Mouse (Mus musculus): ENCODE measurements at regions not wholly inside any gene's neighbourhood (a gene's known extent, or its start where the extent isn't known, plus 50 kb on each side); places are given as distances from the start of the nearest gene placed in this dataset.
A peak's percentile ranks its signal among the peaks of the same experiment; 100 is the strongest.

DNA sequence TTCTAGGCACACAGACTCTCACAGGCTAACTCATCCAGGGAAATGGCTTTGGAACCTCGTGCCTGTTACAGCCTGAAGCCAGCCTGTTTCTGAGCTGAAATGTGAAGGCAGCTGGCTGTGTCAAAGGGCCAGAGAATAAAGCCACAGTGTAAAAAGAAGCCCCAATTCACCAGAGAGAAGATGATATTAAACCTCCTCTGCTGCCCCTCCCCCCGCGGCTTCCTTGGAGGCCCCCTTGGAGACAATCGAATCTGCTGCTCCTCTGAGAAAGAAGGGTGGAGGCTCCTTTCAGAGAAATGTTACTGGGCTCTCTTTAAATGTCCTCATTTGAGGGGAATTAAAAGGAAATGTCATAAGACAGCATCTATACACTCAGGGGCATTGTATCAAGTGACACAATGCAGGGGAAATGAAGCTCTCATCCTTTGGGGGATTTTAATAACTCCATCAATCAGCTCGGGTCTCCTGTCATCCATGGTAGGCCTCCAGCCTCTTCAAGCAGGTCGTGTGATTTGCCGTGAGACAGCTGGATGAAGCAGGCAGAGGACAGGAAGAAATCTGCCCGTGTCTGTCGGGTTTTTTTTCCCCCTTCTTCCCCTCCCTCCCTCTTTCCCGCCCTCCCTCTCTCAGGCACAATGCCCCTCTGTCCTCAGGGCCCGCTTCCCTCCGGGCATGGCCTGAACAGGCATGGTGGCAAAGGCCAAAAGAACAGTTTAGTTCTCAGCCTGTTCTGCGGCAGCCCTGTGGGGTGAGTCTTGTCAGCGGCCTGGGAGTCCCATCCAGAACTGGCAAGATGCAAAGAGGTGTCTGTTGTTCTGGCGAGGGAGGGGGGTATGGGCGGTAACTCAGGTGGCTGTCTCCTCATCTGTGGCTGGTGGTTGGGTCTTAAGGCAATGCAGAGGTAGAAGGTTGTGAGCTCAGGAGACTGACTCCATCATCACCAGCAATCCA lies 372.6 kb downstream of the Cog6 start:
- DNase-seq (ENCODE audit: low spot score in 2 of 2), result no peak

GRCm38 (mm10) chr3:52643796-52644177 lies 373.2 kb downstream of the Cog6 start:
- no peak for DNase-seq (ENCODE audit: low spot score in 2 of 2)

GRCm38 (mm10) chr3:52643100-52643551 lies 373.9 kb downstream of the Cog6 start:
- no peak for DNase-seq (ENCODE audit: low spot score in 2 of 2)

DNA sequence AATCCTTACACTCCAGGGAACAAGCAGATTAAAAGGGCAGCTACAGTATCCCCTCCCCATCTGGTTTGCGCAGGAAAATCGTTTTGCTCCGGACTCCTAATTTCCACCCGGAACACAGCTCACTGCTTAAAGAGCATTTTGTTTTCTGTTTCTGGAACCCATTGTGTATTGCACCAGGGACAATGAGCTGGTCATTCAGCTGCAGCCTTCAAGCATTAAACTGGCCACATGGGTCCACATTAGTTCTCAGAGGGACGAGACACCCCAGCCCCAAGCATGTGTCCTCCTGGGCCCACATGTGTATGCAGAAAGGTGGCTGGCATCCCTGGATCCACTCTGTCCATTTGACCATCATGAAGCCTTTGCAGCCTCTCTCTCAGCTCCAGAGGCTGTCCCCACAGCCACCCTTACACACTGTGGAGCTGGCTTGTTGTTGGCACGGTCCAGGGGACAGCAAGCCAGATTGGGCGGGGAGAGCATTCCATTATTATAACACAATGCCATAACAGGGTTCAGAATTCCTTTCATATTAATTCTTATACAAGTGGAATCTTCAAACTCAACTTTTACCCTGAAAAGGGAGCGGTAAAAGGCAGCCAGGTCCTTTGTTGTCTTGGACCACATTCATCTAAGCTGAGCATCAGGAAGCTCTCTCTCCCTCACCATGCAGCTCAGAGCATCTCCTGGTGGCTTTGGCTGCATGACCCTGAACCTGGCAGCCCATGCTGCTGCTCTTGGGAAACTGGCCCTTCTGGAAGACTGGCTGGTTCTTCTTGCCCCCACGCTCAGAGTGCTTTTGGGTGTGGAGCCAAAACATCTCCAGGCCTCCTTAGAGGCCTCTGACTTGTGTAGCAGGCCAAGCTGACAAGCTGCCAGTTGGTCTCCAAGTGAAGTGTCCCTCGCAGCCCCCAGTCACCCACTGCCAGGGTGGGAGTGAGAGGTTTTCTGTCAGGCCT lies 373.4 kb downstream of the Foxo1 start:
- no peak for DNase-seq (ENCODE audit: low spot score in 2 of 2)

DNA sequence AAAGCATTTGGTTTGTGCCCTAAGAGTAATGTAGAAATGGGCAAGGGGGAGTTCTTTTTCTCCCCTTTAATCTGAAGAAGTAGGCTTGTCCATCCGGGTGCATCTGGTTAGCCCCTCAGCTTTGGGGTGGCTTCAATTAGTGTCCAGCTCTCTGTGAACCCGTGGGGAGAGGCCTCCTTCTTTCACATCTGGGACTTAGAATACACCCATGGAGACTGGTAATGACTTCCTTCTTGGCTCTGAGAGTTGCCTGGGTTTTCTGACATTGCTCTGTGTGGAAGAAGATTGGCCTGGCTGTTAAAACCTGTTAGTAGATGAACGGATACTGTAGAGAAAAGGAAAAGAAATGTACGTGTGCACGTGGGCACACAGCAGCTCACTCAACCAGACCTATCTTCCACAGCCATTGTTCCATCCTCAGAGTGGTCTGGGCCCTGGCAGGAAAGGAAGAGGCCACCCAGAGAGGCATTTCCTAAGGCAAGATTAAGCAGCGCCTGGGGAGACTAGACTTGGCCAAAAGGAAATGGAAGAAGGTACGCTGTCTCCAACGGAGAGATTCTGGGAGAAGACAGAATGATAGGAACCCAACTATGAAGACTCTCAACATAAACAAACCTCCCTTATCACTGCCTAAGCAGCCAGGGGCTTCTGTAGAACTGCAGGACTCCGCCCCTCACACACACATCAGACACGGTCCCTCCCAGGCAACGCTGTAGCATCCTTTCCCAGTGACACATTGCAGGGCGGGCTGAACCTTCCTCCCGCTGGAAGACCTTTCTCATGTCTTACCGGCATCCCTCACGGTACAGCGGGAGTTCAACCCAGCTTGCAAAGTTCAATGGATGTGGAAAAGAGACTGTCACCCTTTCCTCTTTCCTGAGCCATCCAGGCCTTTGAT lies 372.4 kb downstream of the Foxo1 start:
- no peak for DNase-seq (ENCODE audit: low spot score in 2 of 2)

DNA sequence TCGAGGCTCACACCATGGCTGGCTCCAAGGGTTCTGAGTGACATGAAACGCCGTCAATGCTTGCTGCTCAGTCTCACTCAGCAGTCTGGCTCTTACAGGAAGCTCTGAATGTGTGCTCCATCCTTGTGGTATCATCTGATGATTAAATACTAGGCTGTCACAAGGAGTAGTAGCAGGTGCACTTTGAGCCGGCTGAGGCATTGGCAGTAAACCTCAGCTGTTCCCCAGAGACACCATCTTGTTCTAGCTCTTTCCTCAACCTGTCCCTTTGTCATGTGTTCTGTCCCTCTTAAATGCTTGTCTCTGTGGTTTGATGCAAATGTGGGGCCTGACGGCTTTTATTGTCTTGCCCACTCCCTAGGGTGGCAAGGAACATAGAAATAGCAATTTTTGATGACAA lies 370.7 kb downstream of the Foxo1 start:
- peak in 1 of 2 experiments; percentile 28 for DNase-seq (ENCODE audit: low spot score in 2 of 2)

- peak; percentile 17 to 32 for DNase-seq (ENCODE audit: low spot score in 2 of 2)
Measured at GRCm38 (mm10) chr3:52634353-52634752, 366.2 kb downstream of the Foxo1 start.

GRCm38 (mm10) chr3:52633491-52634100 lies 365.5 kb downstream of the Foxo1 start:
- DNase-seq (ENCODE audit: low spot score in 2 of 2), result no peak

DNA sequence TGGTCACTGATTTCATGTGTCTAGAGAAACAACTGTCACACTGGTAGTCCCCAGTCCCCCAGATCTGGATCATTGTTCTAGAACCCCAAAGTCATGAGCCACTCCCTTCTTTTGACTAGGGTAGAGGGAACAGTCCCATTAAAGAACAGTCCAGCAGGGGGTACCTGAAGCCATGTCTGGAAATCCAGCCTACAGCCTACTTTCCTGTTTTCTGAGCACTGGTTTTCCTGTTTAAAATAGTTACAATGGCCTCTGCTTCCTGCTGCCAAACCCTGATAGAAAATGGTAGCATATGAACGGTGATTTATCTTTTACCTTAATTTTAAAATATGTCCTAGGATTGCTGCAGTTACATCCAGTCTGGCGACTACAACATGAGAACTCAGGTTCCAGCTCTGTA lies 364.5 kb downstream of the Foxo1 start:
- no peak for DNase-seq (ENCODE audit: low spot score in 2 of 2)

- no peak for DNase-seq (ENCODE audit: low spot score in 2 of 2)
Measured at GRCm38 (mm10) chr3:52630209-52630608, 362.1 kb downstream of the Foxo1 start.

- DNase-seq (ENCODE audit: low spot score in 2 of 2), result no peak
Measured at GRCm38 (mm10) chr3:52625125-52625524, 357.0 kb downstream of the Foxo1 start.

DNA sequence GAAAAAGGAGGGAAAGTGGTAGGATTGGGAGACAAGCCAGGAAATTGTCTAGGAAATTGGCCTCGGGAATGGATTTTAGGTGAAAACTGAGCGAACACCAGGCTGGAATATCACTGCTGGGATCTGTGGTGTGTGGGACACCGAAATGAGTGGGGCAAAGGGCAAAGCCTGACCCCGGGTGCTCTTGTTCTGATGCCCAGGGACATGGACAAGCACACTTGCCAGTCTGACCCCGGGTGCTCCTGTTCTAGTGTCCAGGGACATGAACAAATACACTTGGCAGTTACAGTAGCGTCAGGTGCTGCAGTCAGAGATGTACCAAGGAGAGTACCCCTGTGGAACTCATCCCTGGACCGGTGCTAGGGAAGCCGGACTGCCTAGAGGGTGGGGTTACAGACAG lies 354.4 kb downstream of the Foxo1 start:
- DNase-seq (ENCODE audit: low spot score in 2 of 2), result no peak

- DNase-seq (ENCODE audit: low spot score in 2 of 2), result no peak
Measured at GRCm38 (mm10) chr3:52621936-52622335, 353.8 kb downstream of the Foxo1 start.

DNA sequence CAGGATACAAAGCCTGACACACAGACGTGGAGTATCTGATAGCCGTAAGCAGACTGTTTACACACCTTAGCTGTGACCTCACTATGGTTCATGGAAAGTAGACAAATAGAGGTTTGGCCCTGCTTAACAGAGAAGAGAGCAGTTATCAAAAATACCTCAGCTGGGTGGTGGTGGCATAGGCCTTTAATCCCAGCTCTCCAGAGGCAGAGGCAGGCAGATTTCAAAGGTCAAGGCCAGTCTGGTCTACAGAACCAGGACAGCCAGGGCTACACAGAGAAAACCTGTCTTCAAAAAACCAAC lies 350.7 kb downstream of the Foxo1 start:
- DNase-seq (ENCODE audit: low spot score in 2 of 2), result no peak

DNA sequence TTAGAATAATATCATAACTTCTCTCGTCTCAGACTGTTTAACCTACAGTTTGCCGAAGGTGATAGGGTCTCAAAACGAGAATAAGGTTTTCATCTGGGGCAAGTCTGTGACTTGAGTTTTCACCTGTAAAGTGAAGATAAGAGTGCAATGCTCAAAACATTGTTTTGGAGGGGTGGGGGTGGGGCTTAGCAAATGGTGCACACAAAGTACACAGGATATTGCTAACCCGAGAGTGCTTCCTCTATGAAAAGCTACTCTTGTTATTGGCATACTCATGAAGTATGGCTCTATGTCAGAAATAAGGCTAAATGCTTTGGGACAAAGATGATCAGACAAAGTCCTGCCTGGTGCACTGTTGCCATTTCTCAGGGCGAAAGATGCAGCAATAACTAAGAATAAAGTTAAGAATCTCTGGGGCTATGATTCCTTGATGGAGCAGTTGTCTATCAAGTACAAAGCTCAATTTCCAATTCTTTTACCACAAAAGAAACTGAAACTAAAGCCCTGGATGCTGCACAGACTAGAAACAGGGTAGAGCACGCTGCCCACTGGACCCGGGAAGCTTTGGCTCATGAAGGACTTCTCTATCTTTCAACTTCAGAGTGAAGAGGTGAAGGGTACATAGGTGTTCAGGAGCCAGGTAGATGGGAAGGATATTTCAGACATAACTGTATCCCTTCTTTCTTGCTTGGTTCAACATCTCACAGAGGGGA lies 350.2 kb downstream of the Foxo1 start:
- no peak for DNase-seq (ENCODE audit: low spot score in 2 of 2)

DNA sequence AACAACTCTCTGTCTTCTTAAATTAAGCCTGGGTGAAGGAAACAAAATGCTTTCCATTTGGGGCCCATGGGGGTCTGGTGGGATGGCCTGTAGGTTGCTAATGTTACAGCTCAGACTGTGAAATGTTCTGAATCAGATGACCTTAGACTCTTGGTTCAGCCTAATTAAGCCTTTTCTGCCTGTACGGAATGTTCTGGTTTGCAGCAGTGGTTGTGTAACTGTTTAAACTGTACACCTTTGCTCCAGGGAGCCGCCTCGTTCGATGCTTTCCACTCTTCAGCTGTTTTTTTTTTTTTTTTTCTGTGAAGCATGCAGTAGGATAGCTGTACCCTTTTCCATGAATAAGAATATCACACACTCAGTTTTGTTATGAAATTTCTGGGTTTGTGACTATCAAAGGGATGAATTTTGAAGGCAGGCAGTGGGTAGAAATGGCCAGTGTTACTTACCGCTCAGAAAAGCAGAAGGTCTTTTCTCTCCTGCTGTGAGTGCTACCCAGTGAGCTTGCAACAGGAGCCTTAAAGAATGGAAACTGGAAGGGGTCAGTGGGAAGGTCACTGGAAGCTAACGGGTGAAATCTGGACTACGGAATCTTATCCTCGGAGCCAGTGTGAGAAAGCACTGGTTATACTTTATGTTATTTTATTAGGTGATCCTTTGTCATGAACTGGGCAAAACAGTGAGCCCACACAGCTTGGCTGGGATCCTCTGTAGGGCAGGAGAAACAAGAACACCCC lies 349.4 kb downstream of the Foxo1 start:
- DNase-seq (ENCODE audit: low spot score in 2 of 2), result no peak

GRCm38 (mm10) chr3:52611881-52612280 lies 343.7 kb downstream of the Foxo1 start:
- DNase-seq (ENCODE audit: low spot score in 2 of 2), result no peak

GRCm38 (mm10) chr3:52610466-52610865 lies 342.3 kb downstream of the Foxo1 start:
- no peak for DNase-seq (ENCODE audit: low spot score in 2 of 2)

GRCm38 (mm10) chr3:52608086-52608426 lies 339.9 kb downstream of the Foxo1 start:
- DNase-seq (ENCODE audit: low spot score in 2 of 2), result no peak

Measured in spleen, postnatal 14 days (tissue).